Mouse (Mus musculus): ENCODE results near the gene Tmem230.
"Not testable (repeated sequence)": the region's sequence is repeated elsewhere in the genome, so short reads cannot be mapped to it uniquely, and the experiment has no call there.

The Tmem230 gene

GRCm38 (mm10) chr2:132247539-132248313, at the start of gene Tmem230:
Gene Tmem230 (minus strand): TSS chr2:132247807.
- DNase-seq (ENCODE audit: extremely low read depth, insufficient read length, low spot score) = peak; percentile 91

- DNase-seq (ENCODE audit: extremely low read depth, insufficient read length, low spot score) = no peak
Measured at GRCm38 (mm10) chr2:132293694-132294450, 46.3 kb upstream of the Tmem230 start.

- DNase-seq (ENCODE audit: extremely low read depth, insufficient read length, low spot score) = no peak
Measured at GRCm38 (mm10) chr2:132292083-132292482, 44.5 kb upstream of the Tmem230 start.

- DNase-seq (ENCODE audit: extremely low read depth, insufficient read length, low spot score) = no peak
Measured at GRCm38 (mm10) chr2:132291265-132291664, 43.7 kb upstream of the Tmem230 start.

- no peak for DNase-seq (ENCODE audit: extremely low read depth, insufficient read length, low spot score)
Measured at GRCm38 (mm10) chr2:132290808-132291207, 43.2 kb upstream of the Tmem230 start.

GRCm38 (mm10) chr2:132289213-132289612, 41.6 kb upstream of the Tmem230 start:
- not testable (repeated sequence) for DNase-seq (ENCODE audit: extremely low read depth, insufficient read length, low spot score)

GRCm38 (mm10) chr2:132286376-132287076, 38.9 kb upstream of the Tmem230 start:
- DNase-seq (ENCODE audit: extremely low read depth, insufficient read length, low spot score) = peak; percentile 58

GRCm38 (mm10) chr2:132285722-132286121, 38.1 kb upstream of the Tmem230 start:
- not testable (repeated sequence) for DNase-seq (ENCODE audit: extremely low read depth, insufficient read length, low spot score)

- DNase-seq (ENCODE audit: extremely low read depth, insufficient read length, low spot score) = no peak
Measured at GRCm38 (mm10) chr2:132284492-132285139, 37.0 kb upstream of the Tmem230 start.

- no peak for DNase-seq (ENCODE audit: extremely low read depth, insufficient read length, low spot score)
Measured at GRCm38 (mm10) chr2:132283236-132284070, 35.8 kb upstream of the Tmem230 start.

- DNase-seq (ENCODE audit: extremely low read depth, insufficient read length, low spot score) = no peak
Measured at GRCm38 (mm10) chr2:132282453-132283174, 35.0 kb upstream of the Tmem230 start.

GRCm38 (mm10) chr2:132281560-132282452, 34.2 kb upstream of the Tmem230 start:
- DNase-seq (ENCODE audit: extremely low read depth, insufficient read length, low spot score) = no peak

- no peak for DNase-seq (ENCODE audit: extremely low read depth, insufficient read length, low spot score)
Measured at GRCm38 (mm10) chr2:132280518-132281120, 33.0 kb upstream of the Tmem230 start.

- DNase-seq (ENCODE audit: extremely low read depth, insufficient read length, low spot score) = no peak
Measured at GRCm38 (mm10) chr2:132279978-132280377, 32.4 kb upstream of the Tmem230 start.

- no peak for DNase-seq (ENCODE audit: extremely low read depth, insufficient read length, low spot score)
Measured at GRCm38 (mm10) chr2:132279336-132279882, 31.8 kb upstream of the Tmem230 start.

GRCm38 (mm10) chr2:132278273-132278853, 30.8 kb upstream of the Tmem230 start:
- no peak for DNase-seq (ENCODE audit: extremely low read depth, insufficient read length, low spot score)

- no peak for DNase-seq (ENCODE audit: extremely low read depth, insufficient read length, low spot score)
Measured at GRCm38 (mm10) chr2:132276249-132276648, 28.6 kb upstream of the Tmem230 start.
